Mouse (Mus musculus): Measurements from ENCODE around the gene Inpp5d.

DNA sequence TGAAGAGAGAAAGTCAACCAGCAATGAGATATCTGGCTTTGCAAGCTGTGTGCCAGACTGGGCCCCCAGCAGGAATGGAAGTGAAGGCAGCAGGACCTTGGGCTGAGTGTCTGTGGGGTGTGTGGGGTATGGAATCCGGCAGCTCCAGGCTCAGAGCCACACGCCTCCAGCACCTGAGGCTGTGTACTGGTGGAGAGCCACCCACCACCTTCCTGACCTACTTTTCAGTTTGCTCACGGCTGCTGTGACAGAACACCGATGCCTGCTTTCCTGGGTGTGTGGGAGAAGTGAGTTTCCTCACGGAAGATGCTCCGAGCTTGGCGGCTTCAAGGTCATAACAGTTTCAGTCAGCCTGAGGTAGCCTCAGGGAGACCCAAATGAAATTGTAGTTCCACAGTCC, 30.9 kb upstream of the Inpp5d start:
- TF ChIP-seq POLR2A (IDR thresholded peaks at IDR 0.05; ENCODE audit: borderline replicate concordance, extremely low read depth, low read depth, low read length) (no peak), CTCF (IDR thresholded peaks at IDR 0.05; ENCODE audit: insufficient read depth, low read length) (no peak)
